Mouse (Mus musculus): ENCODE results near the gene Wdr60.
"Not testable (repeated sequence)": the region's sequence is repeated elsewhere in the genome, so short reads cannot be mapped to it uniquely, and the experiment has no call there.

The Wdr60 gene

DNA sequence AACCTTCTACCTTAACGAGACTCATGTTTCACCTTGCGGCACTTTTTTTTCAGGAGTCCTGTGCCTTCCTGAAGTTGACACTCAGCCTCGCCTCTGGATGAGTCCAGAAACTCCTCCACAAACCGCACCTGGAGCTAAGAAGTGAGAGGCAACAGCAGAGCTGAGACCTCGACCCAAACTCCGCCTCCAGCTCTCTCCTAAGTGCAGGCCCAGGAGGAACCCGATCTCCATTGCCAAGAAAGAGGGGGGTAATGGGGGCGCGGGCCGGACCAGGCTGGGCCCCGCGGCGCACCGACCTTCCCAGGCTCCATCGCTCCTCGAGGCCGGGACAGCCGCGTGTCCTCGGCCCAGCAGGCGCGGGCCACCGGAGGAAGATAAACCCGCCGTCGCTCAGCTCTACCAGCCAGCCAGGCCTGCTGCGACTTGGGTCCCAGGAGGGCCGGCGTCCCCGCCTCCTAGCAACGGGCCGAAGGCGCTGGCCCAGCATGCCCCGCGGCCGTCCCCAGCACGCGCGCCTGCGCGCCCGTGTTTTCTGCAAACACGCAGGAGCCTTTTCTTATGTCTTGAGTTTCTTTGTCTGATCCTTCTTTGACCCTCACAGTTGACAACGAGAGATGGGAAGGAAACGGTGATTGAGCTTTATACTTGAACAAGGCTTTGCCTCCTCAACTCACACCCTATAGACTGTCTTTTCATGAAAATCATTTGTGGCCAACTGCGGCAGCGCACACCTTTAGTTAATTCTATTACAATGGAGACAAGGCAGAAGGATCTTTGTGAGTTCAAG is at the start of gene Wdr60:
TSS of gene Wdr60 (minus strand) at position 468 of the 787 bp plus-strand sequence.
- peak; percentile 93 for DNase-seq

DNA sequence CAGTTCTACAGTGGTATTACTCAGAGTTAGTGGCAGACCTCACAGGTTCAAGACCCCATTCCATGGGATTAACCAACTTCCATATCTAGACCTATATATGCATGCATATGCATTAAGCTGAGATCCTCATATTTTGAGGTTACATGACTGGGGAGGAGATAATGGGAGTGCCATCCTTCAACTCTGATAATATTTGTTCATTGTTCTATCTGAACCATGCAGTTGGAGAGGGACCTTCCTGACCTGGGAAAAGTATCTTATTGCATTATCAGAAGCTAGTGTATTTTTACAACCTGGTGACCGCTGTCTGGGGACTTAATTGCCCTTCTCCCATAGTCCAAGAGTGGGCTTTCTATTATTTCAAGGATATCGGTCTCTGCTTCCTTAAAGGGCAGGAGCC is 45.8 kb upstream of the Wdr60 start:
- DNase-seq, result no peak

DNA sequence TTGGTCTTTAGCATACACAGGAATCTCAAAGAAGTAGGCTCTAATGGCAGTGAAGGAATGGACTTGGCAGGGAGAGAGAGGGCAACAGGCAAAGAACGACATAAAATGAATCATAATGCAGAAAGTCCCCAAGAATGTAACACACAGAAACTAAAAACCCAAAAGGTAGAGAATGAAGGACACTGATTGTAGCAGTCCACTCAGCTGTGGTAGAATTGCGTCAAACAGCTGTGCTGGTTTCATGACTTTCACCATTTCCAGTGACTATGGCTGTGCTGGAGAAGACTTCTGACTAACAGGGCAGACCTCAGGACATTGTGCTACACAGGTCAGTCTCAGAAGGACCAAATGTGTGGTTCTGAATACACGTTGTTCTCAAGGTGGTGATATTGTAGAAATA is 45.0 kb upstream of the Wdr60 start:
- DNase-seq, result no peak

DNA sequence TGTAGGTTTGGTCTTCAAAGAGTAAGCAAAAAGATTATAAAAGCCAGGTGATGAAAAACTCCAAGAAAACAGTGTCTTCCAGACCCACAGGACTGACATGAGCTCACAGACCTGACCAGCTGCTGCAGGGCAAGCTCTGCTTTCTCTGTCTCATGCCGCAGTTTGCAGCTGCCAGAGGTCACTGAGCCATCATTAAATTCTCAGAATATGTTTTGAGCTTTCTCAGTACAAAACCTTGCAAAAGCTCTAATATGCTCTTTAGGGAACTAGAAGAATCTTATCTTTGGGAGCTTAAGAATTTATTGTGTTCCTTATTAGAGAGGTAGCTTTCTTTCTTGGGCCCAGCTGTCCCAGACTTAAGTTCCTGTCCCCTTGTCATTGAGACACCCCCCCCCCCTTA is 43.2 kb upstream of the Wdr60 start:
- DNase-seq, result no peak

DNA sequence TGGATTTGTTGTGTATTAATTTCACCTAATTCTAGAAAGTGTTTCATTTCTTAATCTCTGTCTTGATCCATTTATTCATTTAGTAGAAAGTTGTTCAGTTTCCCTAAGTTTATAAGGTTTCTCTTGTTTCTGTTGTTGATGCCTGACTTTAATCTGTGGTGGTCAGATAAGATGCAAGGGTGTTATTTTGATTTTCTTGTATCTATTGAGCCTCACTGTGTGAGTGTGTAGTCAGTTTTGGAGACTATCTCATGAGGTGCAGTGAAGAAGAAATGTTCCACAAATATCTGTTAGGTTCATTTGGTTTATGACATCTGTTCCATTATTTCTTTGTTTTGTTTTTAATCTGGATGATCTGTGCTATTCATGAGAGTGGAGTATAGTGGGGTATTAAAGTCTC is 39.4 kb upstream of the Wdr60 start:
- no peak for DNase-seq

DNA sequence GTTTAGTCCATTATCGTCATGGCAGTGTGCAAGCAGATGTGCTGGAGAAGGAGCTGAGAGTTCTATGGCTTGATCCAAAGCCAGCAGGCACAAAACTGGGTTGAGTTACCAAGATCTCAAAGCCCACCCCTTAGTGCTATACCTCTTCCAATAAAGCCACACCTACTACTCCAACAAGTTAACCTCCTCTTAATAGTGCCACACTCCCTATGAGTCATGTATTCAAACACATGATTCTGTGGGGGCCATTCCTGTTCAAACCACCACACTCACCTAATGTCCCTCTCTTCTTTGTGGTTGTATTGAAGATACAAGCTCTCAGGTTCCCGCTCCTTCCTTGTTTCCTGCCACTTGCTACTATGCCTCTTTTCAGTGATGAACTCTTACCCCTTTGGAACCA is 37.1 kb upstream of the Wdr60 start:
- no peak for DNase-seq

DNA sequence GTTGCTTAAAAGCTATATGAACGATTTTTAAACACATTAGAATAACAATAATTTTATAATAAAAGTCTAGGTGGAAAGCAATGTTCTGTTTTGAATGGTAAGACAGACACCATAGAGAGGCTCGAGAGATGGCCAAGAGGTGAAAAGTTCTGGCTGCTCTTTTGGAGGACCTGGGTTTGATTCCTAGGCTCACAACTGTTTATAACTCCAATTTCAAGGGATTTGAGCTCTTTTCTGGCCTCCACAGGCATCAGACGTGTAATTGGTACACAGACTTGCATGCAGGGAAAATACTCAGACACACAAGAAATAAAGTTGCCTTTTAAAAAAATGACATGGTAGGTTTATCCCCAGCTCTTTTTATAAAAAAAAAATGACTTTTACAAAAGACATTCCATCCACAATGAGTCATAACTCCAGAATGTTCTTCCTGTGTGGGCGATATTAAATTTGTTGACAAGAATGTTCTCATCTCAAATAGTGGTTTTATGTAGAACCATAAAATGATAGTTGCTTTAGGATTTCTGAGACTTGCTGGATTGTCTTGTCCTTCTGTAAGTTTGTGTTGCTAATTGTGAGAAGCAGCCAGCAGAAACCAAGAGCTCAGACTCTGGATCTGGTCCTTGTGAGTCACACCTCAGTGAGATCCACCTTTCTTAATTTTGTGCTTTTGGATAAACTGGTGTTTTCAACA is 30.9 kb upstream of the Wdr60 start:
- DNase-seq, result no peak

DNA sequence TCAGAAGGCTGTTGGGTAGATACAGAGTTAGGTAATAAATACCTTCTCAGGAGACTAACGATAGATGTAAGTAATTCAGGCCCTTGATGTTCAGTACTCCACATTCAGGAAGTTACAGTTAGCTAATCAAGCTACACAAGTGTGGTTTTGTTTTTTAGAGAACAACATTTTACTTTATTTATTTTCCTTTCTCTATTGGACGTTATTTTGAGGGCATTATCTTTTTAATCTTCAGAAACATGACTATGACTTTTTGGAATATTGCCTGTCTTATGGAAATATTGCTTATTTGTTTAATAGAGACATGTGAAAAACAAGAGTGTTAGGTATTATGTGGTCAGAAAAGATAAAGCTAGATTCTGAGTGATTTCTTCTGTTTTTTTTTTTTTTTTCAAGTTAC is 30.4 kb upstream of the Wdr60 start:
- DNase-seq, result no peak

DNA sequence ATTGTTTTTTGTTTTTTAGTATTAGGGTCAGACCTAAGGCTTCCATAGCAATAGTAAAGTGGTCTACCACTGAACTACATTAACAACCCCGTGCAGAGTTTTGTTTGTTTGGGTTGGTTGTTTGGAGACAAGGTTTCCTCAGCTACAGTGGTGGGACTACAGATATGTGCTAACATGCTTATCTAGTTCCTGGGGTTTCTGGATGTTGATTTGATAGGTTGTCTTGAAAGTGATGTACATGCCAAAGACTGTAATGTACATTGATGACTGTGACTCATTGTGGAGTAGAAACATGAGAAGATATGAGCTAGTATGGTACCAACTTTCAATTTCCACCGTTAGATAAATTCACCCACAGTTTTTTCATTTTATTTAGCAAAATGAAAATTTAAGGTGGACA is 20.7 kb upstream of the Wdr60 start:
- DNase-seq, result no peak

DNA sequence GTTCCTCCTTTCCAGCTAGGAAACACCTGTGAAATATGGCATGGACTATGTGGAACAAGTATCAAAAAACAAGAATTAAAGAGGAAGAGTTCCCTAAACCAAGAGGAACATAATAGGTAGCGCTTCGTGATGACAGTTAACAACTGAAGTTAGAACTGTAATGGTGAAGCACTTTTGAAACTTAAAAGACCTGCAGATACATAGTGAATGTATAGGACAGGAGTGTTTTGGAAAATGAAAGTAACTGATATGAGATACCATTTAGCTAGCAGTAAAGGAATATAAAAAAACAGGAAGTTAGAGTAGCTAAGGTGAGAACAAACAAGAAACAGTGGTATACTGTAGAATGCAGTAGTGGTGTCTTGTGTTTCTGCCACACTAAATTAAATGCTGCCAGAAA is 20.0 kb upstream of the Wdr60 start:
- no peak for DNase-seq

DNA sequence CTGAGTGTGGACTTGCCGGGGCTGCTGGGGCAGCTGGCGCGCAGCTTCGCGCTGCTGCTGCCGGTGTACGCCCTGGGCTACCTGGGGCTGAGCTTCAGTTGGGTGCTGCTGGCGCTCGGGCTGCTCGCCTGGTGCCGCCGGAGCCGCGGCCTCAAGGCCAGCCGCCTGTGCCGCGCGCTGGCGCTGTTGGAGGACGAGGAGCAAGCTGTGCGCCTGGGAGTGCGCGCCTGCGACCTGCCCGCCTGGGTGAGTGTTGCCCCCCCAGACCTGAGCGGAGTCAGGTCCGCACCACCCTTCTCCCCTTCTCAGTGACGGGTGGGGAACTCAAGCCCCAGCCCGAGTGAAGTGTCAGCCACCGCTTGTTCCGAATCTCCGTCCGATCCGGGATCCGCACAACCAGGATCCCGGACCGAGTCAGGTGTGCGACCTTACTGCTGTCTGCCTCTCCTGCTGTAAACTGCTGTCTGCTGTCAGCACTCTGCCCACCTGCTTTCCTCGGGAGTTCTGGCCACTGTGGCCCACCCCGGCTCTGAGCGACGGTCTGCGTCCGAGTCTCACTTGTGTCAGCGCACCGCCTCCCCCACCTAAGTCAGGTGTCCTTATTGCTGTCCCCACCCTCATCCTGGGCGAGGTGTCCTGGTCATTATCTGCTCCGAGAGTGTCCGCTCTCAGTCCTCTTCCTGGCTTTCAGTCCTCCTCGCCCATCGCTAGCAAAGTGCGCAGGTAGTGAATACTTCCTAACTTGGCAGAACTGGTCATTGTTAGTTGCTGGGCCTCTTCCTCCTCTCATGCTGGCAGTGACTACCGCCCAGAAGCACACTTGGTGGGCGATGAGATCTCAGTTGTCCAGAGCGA is 18.8 kb upstream of the Wdr60 start:
- no peak for DNase-seq

DNA sequence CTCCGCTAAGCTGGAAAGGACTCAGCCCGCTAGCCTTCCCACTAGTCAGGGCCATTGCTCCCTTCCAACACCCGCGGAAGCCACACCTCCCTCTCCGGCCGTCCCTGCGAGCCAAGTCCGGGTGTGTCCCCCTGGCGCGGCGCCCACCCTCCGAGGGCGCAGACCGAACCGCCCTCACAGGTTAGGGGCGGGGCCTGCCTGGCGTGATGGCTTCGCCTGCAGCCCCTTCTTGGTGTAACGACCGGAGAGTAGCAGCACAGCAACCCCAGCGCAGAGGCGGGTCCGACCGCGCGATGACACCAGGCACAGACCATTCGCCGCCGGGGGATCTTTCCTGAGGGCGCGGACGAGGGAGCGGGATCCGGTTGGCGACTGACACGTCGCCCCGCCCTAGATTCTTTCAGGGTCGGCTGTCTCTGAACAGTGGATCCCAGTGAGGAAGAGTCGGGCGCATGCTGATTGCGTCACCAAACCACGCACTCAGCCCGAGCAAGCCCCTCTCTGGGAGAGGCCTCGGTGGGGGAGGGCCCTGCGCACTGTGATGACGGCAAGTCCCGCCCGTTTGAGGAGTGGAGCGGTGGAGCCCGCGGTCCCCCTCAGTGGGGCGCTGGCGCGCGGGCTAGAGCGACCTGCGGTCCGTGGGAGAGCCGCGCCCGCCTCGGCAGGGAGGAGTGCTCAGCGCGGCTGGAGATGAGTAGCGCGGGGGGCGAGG is 18.0 kb upstream of the Wdr60 start, which contains the start of gene Esyt2:
TSS of gene Esyt2 (plus strand) at position 544 of the 712 bp plus-strand sequence.
- DNase-seq, result peak; percentile 100

DNA sequence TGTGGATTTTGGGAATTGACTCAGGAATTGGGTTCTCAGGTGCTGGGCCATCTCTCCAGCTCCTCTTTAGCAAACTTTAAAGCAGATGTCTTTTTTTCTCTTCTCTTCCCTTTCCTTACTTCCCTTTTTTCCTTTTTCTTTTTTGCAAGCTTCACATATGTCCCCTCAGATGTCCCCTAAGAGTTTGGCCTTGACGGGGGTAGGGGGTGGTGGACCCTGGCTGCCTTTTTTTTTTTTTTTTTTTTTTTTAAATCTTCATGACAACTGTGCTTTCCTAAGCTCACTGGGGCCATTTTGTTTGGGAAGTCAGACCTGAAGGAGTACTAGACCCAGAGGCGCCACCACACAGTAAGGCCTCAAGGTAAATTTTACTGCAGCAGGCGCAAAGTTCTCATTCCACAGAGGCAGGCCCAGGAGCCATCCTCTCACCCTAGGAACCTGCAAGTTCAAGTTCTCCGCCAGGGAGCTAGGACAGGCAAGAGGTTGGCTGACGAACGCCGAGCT is 17.4 kb upstream of the Wdr60 start:
- no peak for DNase-seq

DNA sequence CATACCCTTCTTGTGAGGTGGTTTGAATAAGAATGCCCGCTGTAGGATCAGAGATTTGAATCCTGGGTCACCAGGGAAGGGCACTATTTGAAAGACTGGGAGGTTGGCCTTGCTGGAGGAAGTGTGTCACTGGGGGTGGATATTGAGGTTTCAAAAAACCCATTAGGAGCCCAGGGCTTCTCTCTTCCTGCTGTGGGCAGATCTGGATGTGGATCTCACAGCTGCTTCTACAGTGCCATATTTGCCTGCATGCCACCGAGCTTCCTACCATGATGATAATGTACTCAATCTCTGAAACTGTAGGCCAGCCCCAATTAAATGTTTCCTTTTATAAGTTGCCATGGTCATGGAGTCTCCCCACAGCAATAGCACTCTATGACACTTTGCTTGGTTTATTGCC is 16.4 kb upstream of the Wdr60 start:
- no peak for DNase-seq

DNA sequence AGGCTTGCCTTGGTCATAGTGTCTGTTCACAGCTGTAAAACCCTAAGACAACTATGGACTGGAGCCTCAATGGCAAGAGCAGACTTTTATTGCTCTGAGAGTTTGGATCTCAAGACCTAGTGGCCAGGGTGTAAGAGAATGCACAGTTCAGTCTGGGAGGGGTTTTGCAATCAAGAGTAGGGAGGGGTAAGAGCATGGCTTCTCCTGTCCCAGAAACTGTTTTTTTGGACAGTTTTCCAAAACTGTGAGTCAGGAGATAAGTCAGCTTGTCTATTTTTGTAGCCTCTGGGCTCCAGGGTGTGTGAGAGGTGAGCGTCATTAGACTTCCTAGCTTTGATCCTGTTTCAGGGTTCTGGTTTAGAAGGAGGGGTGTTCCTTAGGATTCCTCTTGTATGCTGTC is 15.7 kb upstream of the Wdr60 start:
- no peak for DNase-seq

DNA sequence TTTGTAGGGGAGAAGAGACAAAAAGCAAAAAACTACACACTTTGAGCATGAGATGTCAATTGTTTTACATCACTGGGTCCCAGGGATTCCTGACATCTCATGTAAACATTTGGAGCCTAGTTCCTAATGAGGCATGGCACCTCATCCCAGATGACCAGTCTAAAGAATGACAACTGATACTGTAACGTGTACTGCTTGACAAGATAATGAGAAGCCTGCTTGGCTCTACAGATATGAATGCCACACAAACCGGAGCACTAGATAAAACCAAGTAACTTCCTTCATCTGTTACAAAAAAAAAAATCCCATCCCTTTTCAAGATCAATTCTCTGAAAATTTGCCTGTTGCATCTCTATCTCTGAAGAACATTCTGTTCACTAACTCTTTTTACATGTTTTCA is 14.1 kb upstream of the Wdr60 start:
- no peak for DNase-seq

DNA sequence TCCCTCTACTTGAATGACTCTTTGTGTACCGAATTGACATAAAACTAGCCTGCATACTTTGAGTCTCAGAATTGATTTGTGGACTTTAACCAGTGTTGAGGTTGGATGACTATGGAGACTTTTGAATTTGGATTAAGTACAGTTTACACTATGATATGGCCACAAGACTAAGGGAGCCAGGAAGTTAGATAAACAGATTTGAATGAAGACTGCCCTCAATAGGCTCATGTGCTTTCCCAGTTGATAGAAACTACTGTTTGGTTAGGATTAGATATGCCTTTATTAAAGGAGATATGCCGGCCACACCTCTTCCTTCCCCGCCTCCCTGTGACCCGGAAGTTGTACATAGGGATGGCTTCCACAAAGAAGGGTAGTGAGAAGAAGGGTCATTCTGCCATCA is 12.8 kb upstream of the Wdr60 start:
- no peak for DNase-seq

DNA sequence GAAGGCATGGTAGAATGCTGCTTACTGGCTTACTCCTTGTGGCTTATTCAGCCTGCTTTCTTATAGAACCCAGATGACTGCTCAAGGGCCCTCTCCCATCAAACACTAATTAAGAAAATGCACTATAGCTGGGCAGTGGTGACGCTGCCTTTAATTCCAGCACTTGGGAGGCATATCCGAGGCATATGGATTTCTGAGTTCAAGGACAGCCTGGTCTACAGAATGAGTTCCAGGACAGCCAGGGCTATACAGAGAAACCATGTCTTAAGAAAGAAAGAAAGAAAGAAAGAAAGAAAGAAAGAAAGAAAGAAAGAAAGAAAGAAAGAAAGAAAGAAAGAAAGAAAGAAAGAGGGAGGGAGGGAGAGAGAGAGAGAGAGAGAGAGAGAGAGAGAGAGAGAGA is 12.3 kb upstream of the Wdr60 start, which contains the start of gene Gm11027:
TSS of gene Gm11027 (plus strand) at position 301 of the 400 bp plus-strand sequence.
- DNase-seq, result not testable (repeated sequence)

DNA sequence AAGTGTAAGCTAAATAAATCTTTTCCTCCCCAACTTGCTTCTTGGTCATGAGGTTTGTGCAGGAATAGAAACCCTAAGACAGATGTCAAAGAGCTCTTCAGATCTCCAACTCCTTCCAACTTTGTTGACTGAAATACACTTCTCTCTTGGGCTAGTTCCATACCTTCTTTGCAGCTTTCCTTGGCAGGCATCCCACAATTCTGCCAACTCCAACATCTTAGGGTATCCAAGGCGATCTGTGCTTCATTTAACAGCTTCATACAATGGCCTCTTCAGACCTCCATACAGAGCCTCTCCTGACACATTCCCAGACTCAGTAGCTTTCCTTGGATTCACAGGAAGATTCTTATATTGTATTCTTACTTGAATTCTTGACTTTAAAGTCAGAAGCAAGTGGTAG is 10.9 kb upstream of the Wdr60 start:
- no peak for DNase-seq

DNA sequence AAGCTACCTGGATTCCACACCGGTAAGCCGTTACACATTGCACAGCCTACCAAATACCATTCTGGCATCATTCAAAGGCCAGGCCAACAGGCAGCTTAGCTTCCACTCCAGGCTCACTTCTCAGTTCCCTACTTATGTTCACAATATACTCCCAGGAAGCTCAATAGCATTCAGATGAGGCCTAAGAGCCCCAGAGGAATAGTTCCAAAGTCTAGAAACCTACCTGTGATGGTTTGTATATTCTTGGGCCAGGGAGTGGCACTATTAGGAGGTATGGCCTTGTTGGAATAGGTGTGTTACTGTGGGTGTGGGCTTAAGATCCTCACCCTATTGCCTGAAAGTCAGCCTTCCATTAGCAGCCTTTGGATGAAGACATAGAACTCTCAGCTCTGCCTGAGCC is 8.2 kb upstream of the Wdr60 start:
- no peak for DNase-seq

DNA sequence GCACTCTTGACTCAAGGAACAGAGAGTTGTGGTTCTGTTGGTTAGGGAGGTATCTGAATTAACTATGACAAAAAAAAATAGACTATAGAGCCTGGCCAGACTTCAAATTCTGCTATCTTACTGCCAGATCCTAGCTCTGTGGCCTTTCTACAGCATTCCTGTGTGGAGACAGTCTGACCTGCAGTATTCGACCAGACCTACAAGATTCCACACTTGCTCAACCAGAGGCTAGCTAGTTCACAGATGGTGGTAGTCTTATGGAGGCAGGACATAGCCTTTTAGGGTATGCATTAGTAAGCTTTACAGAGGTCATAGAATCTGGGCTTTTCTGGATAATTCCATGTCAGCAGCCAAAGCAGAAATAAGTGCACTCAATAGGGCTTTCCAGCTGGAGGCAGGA is 7.7 kb upstream of the Wdr60 start:
- DNase-seq, result no peak

DNA sequence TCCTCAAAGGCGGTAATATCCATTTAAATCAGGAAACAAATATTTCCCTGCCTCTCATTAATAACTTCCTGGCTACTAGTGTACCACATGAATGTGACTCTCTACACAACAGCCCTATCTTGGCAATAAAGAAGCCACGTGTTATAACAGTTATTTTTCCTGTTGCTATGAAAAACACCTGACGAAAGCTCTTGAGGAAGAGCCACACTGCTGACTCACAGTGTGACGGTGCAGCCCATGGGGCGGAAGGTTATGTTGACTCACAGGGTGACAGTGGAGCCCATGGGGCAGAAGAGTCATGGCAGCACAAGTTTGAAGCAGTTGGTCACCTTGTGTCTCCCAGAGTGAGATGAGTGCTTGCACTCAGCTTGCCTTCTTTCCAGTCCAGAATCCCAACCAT is 6.6 kb upstream of the Wdr60 start:
- DNase-seq, result no peak

DNA sequence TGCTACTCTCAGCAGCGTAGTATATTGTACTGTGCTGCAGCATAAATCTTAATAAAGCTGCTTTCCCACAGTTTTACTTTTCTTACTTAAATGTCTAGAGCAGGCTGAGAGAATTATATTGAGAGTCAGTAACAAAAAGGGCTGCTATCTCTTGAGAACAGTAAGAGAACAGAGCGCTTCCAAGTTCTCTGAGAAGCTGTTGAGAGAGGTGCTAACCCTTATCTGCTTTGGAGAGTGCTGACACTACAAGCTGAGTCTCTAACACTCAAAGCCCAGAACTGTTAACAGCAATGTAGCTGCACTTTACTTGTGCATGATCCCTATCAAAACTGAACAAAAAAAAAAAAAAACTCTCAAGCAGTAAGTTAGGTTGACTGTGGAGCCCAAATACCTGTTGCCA is 2.5 kb upstream of the Wdr60 start:
- no peak for DNase-seq
